Mouse (Mus musculus): ENCODE measurements around the gene Arhgap42. TPM values are rescaled to one million over a fixed set of nuclear protein-coding genes. Genes with fewer than 3 reads are reported as not detected.

Arhgap42 gene
- polyA plus RNA-seq, 1 experiment from 2014 or later: 43.4 TPM

GRCm38 (mm10) chr9:9198645-9199044 is 40.3 kb downstream of the Arhgap42 start:
- no peak overlapping the region for H3K4me2 ChIP-seq (replicated peaks; ENCODE audit: low read depth, low read length)
- no peak for ATAC-seq (ENCODE audit: low FRiP score, low TSS enrichment)
- H3K27me3 ChIP-seq (ENCODE audit: control insufficient read depth, insufficient read depth, low read length): no peaks in the 10 kb centered on the region
- no peak overlapping the region for H3K27ac ChIP-seq (ENCODE audit: low read depth, low read length)
- peaks cover 10% of the 10 kb centered on the region for H3K4me1 ChIP-seq (ENCODE audit: control insufficient read depth, insufficient read depth, low read length)
- 32% methylated on average over 3 of the region's 3 CpGs for WGBS
- H3K9ac ChIP-seq (ENCODE audit: low read depth, low read length): no peak overlapping the region
- no peak overlapping the region for H3K4me3 ChIP-seq (ENCODE audit: low read length)
- no peaks in the 10 kb centered on the region for H3K36me3 ChIP-seq (ENCODE audit: control insufficient read depth, insufficient read depth, low read length)
- H3K9me3 ChIP-seq (ENCODE audit: control insufficient read depth, low read length): no peaks in the 10 kb centered on the region

GRCm38 (mm10) chr9:9196046-9196445 is 42.9 kb downstream of the Arhgap42 start:
- Histone ChIP-seq H3K9ac (ENCODE audit: low read depth, low read length) (no peak overlapping the region), H3K4me3 (ENCODE audit: low read length) (no peak overlapping the region), H3K9me3 (ENCODE audit: control insufficient read depth, low read length) (no peaks in the 10 kb centered on the region), H3K4me1 (ENCODE audit: control insufficient read depth, insufficient read depth, low read length) (peaks cover 9% of the 10 kb centered on the region), H3K4me2 (replicated peaks; ENCODE audit: low read depth, low read length) (no peak overlapping the region), H3K27me3 (ENCODE audit: control insufficient read depth, insufficient read depth, low read length) (no peaks in the 10 kb centered on the region), H3K27ac (ENCODE audit: low read depth, low read length) (no peak overlapping the region), H3K36me3 (ENCODE audit: control insufficient read depth, insufficient read depth, low read length) (no peaks in the 10 kb centered on the region)
- no peak for ATAC-seq (ENCODE audit: low FRiP score, low TSS enrichment)

- no peak overlapping the region for H3K9ac ChIP-seq (ENCODE audit: low read depth, low read length)
- H3K4me2 ChIP-seq (replicated peaks; ENCODE audit: low read depth, low read length): no peak overlapping the region
- H3K4me3 ChIP-seq (ENCODE audit: low read length): no peak overlapping the region
- H3K27me3 ChIP-seq (ENCODE audit: control insufficient read depth, insufficient read depth, low read length): no peaks in the 10 kb centered on the region
- no peak overlapping the region for H3K27ac ChIP-seq (ENCODE audit: low read depth, low read length)
- H3K4me1 ChIP-seq (ENCODE audit: control insufficient read depth, insufficient read depth, low read length): 0 out of 2 replicates have a peak, but pooled peaks cover 4% of the 10 kb centered on the region
- ATAC-seq (ENCODE audit: low FRiP score, low TSS enrichment): no peak
- no peaks in the 10 kb centered on the region for H3K36me3 ChIP-seq (ENCODE audit: control insufficient read depth, insufficient read depth, low read length)
- 83% methylated on average over 1 of the region's 1 CpGs for WGBS
- no peaks in the 10 kb centered on the region for H3K9me3 ChIP-seq (ENCODE audit: control insufficient read depth, low read length)
These were observed 44.4 kb downstream of the Arhgap42 start for GRCm38 (mm10) chr9:9194496-9194895.

GRCm38 (mm10) chr9:9192716-9193115 is 46.2 kb downstream of the Arhgap42 start:
- no peak overlapping the region for H3K4me3 ChIP-seq (ENCODE audit: low read length)
- WGBS: 72% methylated on average over 4 of the region's 4 CpGs
- ATAC-seq (ENCODE audit: low FRiP score, low TSS enrichment): no peak
- H3K27me3 ChIP-seq (ENCODE audit: control insufficient read depth, insufficient read depth, low read length): no peaks in the 10 kb centered on the region
- H3K4me2 ChIP-seq (replicated peaks; ENCODE audit: low read depth, low read length): no peak overlapping the region
- no peaks in the 10 kb centered on the region for H3K36me3 ChIP-seq (ENCODE audit: control insufficient read depth, insufficient read depth, low read length)
- no peak overlapping the region for H3K27ac ChIP-seq (ENCODE audit: low read depth, low read length)
- 0 out of 2 replicates have a peak, but pooled peaks cover 2% of the 10 kb centered on the region for H3K4me1 ChIP-seq (ENCODE audit: control insufficient read depth, insufficient read depth, low read length)
- H3K9me3 ChIP-seq (ENCODE audit: control insufficient read depth, low read length): no peaks in the 10 kb centered on the region
- no peak overlapping the region for H3K9ac ChIP-seq (ENCODE audit: low read depth, low read length)

GRCm38 (mm10) chr9:9190835-9191234 is 48.1 kb downstream of the Arhgap42 start:
- Histone ChIP-seq H3K4me2 (replicated peaks; ENCODE audit: low read depth, low read length) (no peak overlapping the region), H3K9ac (ENCODE audit: low read depth, low read length) (no peak overlapping the region), H3K36me3 (ENCODE audit: control insufficient read depth, insufficient read depth, low read length) (no peaks in the 10 kb centered on the region), H3K27me3 (ENCODE audit: control insufficient read depth, insufficient read depth, low read length) (no peaks in the 10 kb centered on the region), H3K4me3 (ENCODE audit: low read length) (no peak overlapping the region), H3K27ac (ENCODE audit: low read depth, low read length) (no peak overlapping the region), H3K4me1 (ENCODE audit: control insufficient read depth, insufficient read depth, low read length) (0 out of 2 replicates have a peak, but pooled peaks cover 2% of the 10 kb centered on the region), H3K9me3 (ENCODE audit: control insufficient read depth, low read length) (no peaks in the 10 kb centered on the region)
- WGBS: 85% methylated on average over 1 of the region's 1 CpGs
- no peak for ATAC-seq (ENCODE audit: low FRiP score, low TSS enrichment)

GRCm38 (mm10) chr9:9188167-9188566 is 50.7 kb downstream of the Arhgap42 start:
- H3K4me2 ChIP-seq (replicated peaks; ENCODE audit: low read depth, low read length): no peak overlapping the region
- H3K4me1 ChIP-seq (ENCODE audit: control insufficient read depth, insufficient read depth, low read length): 0 out of 2 replicates have a peak, but pooled peaks cover 2% of the 10 kb centered on the region
- ATAC-seq (ENCODE audit: low FRiP score, low TSS enrichment): no peak
- no peaks in the 10 kb centered on the region for H3K36me3 ChIP-seq (ENCODE audit: control insufficient read depth, insufficient read depth, low read length)
- H3K9ac ChIP-seq (ENCODE audit: low read depth, low read length): no peak overlapping the region
- no peaks in the 10 kb centered on the region for H3K27me3 ChIP-seq (ENCODE audit: control insufficient read depth, insufficient read depth, low read length)
- 77% methylated on average over 3 of the region's 3 CpGs for WGBS
- no peak overlapping the region for H3K4me3 ChIP-seq (ENCODE audit: low read length)
- no peaks in the 10 kb centered on the region for H3K9me3 ChIP-seq (ENCODE audit: control insufficient read depth, low read length)
- no peak overlapping the region for H3K27ac ChIP-seq (ENCODE audit: low read depth, low read length)

- 93% methylated on average over 4 of the region's 4 CpGs for WGBS
- Histone ChIP-seq H3K4me3 (ENCODE audit: low read length) (no peak overlapping the region), H3K4me1 (ENCODE audit: control insufficient read depth, insufficient read depth, low read length) (no peaks in the 10 kb centered on the region), H3K9ac (ENCODE audit: low read depth, low read length) (no peak overlapping the region), H3K4me2 (replicated peaks; ENCODE audit: low read depth, low read length) (no peak overlapping the region), H3K36me3 (ENCODE audit: control insufficient read depth, insufficient read depth, low read length) (0 out of 2 replicates have a peak, but pooled peaks cover 3% of the 10 kb centered on the region), H3K27me3 (ENCODE audit: control insufficient read depth, insufficient read depth, low read length) (no peaks in the 10 kb centered on the region), H3K9me3 (ENCODE audit: control insufficient read depth, low read length) (no peaks in the 10 kb centered on the region), H3K27ac (ENCODE audit: low read depth, low read length) (no peak overlapping the region)
- ATAC-seq (ENCODE audit: low FRiP score, low TSS enrichment): no peak
These were observed 61.2 kb downstream of the Arhgap42 start for GRCm38 (mm10) chr9:9177745-9178144.

GRCm38 (mm10) chr9:9174924-9175323 is 64.0 kb downstream of the Arhgap42 start:
- H3K27ac ChIP-seq (ENCODE audit: low read depth, low read length): no peak overlapping the region
- no peak overlapping the region for H3K4me3 ChIP-seq (ENCODE audit: low read length)
- H3K36me3 ChIP-seq (ENCODE audit: control insufficient read depth, insufficient read depth, low read length): 0 out of 2 replicates have a peak, but pooled peaks cover 3% of the 10 kb centered on the region
- peaks cover 7% of the 10 kb centered on the region; the same call in 1 of the 2 replicates for H3K4me1 ChIP-seq (ENCODE audit: control insufficient read depth, insufficient read depth, low read length)
- H3K4me2 ChIP-seq (replicated peaks; ENCODE audit: low read depth, low read length): no peak overlapping the region
- no peaks in the 10 kb centered on the region for H3K9me3 ChIP-seq (ENCODE audit: control insufficient read depth, low read length)
- H3K27me3 ChIP-seq (ENCODE audit: control insufficient read depth, insufficient read depth, low read length): no peaks in the 10 kb centered on the region
- WGBS: 73% methylated on average over 2 of the region's 2 CpGs
- H3K9ac ChIP-seq (ENCODE audit: low read depth, low read length): no peak overlapping the region
- ATAC-seq (ENCODE audit: low FRiP score, low TSS enrichment): no peak

GRCm38 (mm10) chr9:9174206-9174605 is 64.7 kb downstream of the Arhgap42 start:
- no peak overlapping the region for H3K4me3 ChIP-seq (ENCODE audit: low read length)
- no peak overlapping the region for H3K4me2 ChIP-seq (replicated peaks; ENCODE audit: low read depth, low read length)
- 88% methylated on average over 5 of the region's 5 CpGs for WGBS
- H3K4me1 ChIP-seq (ENCODE audit: control insufficient read depth, insufficient read depth, low read length): peaks cover 7% of the 10 kb centered on the region; the same call in 1 of the 2 replicates
- no peak for ATAC-seq (ENCODE audit: low FRiP score, low TSS enrichment)
- no peak overlapping the region for H3K27ac ChIP-seq (ENCODE audit: low read depth, low read length)
- 0 out of 2 replicates have a peak, but pooled peaks cover 3% of the 10 kb centered on the region for H3K36me3 ChIP-seq (ENCODE audit: control insufficient read depth, insufficient read depth, low read length)
- no peaks in the 10 kb centered on the region for H3K27me3 ChIP-seq (ENCODE audit: control insufficient read depth, insufficient read depth, low read length)
- no peak overlapping the region for H3K9ac ChIP-seq (ENCODE audit: low read depth, low read length)
- no peaks in the 10 kb centered on the region for H3K9me3 ChIP-seq (ENCODE audit: control insufficient read depth, low read length)
